Mouse (Mus musculus) hindbrain, embryonic 15.5 days (tissue): Measurements from ENCODE around the gene Gipr. TPM values are rescaled to one million over a fixed set of nuclear protein-coding genes. Genes with fewer than 3 reads are reported as not detected.

Experiments used
- ATAC-seq: fragments of 200-750 bp; cut with Nextera tagmentation; 2 replicates; pipeline ENCODE4 v1.8.0; 2017; ENCODE audit warnings: low read depth, moderate number of reproducible peaks, moderate TSS enrichment; ENCODE audit not compliant: low FRiP score
- H3K27ac ChIP-seq: fragments of 300-500 bp; sonication (generic); replicated peaks from 2 replicates; pipeline ENCODE4 v1.5.1; 2015; ENCODE audit warnings: mild to moderate bottlenecking, inconsistent platforms
- H3K27me3 ChIP-seq: fragments of 300-500 bp; sonication (generic); 2 replicates; pipeline ENCODE4 v1.6.1; 2015; ENCODE audit warnings: control low read depth, inconsistent platforms
- H3K36me3 ChIP-seq: fragments of 300-500 bp; sonication (generic); 2 replicates; pipeline ENCODE4 v1.6.1; 2015; ENCODE audit warnings: control low read depth, inconsistent platforms
- H3K4me1 ChIP-seq: fragments of 300-500 bp; sonication (generic); replicated peaks from 2 replicates; pipeline ENCODE4 v1.6.1; 2015; ENCODE audit warnings: control low read depth, inconsistent platforms
- H3K4me2 ChIP-seq: fragments of 300-500 bp; sonication (generic); 2 replicates; pipeline ENCODE4 v1.6.1; 2015; ENCODE audit warnings: moderate library complexity, mild to moderate bottlenecking, inconsistent platforms
- H3K4me3 ChIP-seq: fragments of 300-500 bp; sonication (generic); 2 replicates; pipeline ENCODE4 v1.5.1; 2015; ENCODE audit warnings: mild to moderate bottlenecking, inconsistent platforms
- H3K9ac ChIP-seq: fragments of 300-500 bp; sonication (generic); 2 replicates; pipeline ENCODE4 v1.6.1; 2015; ENCODE audit warnings: inconsistent platforms
- H3K9me3 ChIP-seq: fragments of 300-500 bp; sonication (generic); 2 replicates; pipeline ENCODE4 v1.6.1; 2016; ENCODE audit warnings: control low read depth, inconsistent platforms
- WGBS: fragments of 180-500 bp; shearing (Covaris S2); methylation state at CpG from one replicate; pipeline ENCODE4 v1.1.7; 2015; 5-methylcytosine and 5-hydroxymethylcytosine counted together
- polyA plus RNA-seq: library from polyadenylated mRNA; unstranded; fragments of >200 nt; fragmentation: Nextera tagmentation; extraction: Ambion mirVana; gene quantifications from 2 replicates; pipeline ENCODE4 v1.2.1, GENCODE M21; 2015

Gene Gipr
- polyA plus RNA-seq, result 2.1 TPM in 2 replicates

- H3K4me1 ChIP-seq, result peaks cover 16% of the 10 kb centered on the region
- H3K36me3 ChIP-seq, result no peaks in the 10 kb centered on the region
- no peak within 1 kb of the TSS for H3K27ac ChIP-seq
- no peak within 1 kb of the TSS for H3K9ac ChIP-seq
- peaks cover 29% of the 10 kb centered on the region for H3K27me3 ChIP-seq
- H3K4me2 ChIP-seq, result peak within 1 kb of the TSS; percentile 40
- ATAC-seq, result no peak
- no peak within 1 kb of the TSS for H3K4me3 ChIP-seq
- H3K9me3 ChIP-seq, result no peaks in the 10 kb centered on the region
- 12% methylated on average over 14 of the region's 14 CpGs for WGBS
Observed at GRCm38 (mm10) chr7:19165656-19166423, at the start of gene Gipr. Gene Gipr (minus strand): TSS chr7:19166127.

- Histone ChIP-seq H3K9ac (no peak overlapping the region), H3K9me3 (no peaks in the 10 kb centered on the region), H3K4me2 (no peak overlapping the region), H3K27me3 (0 out of 2 replicates have a peak, but pooled peaks cover 3% of the 10 kb centered on the region), H3K4me1 (peaks cover 9% of the 10 kb centered on the region), H3K4me3 (no peak overlapping the region), H3K27ac (no peak overlapping the region), H3K36me3 (no peaks in the 10 kb centered on the region)
- 71% methylated on average over 9 of the region's 9 CpGs for WGBS
- no peak for ATAC-seq
Observed at GRCm38 (mm10) chr7:19214940-19215339, 49.0 kb upstream of the Gipr start.

GRCm38 (mm10) chr7:19214369-19214768, 48.4 kb upstream of the Gipr start:
- H3K36me3 ChIP-seq, result no peaks in the 10 kb centered on the region
- WGBS, result 71% methylated on average over 7 of the region's 7 CpGs
- no peak overlapping the region for H3K4me2 ChIP-seq
- no peaks in the 10 kb centered on the region for H3K9me3 ChIP-seq
- H3K4me3 ChIP-seq, result no peak overlapping the region
- no peak for ATAC-seq
- no peak overlapping the region for H3K9ac ChIP-seq
- H3K27me3 ChIP-seq, result 0 out of 2 replicates have a peak, but pooled peaks cover 3% of the 10 kb centered on the region
- H3K27ac ChIP-seq, result no peak overlapping the region
- peaks cover 9% of the 10 kb centered on the region for H3K4me1 ChIP-seq

- Histone ChIP-seq H3K27me3 (0 out of 2 replicates have a peak, but pooled peaks cover 3% of the 10 kb centered on the region), H3K9ac (no peak overlapping the region), H3K36me3 (no peaks in the 10 kb centered on the region), H3K4me3 (no peak overlapping the region), H3K4me1 (peaks cover 9% of the 10 kb centered on the region), H3K27ac (no peak overlapping the region), H3K4me2 (peak overlapping the region; percentile 94), H3K9me3 (no peaks in the 10 kb centered on the region)
- no peak for ATAC-seq
- 74% methylated on average over 2 of the region's 2 CpGs for WGBS
Observed at GRCm38 (mm10) chr7:19213385-19213784, 47.5 kb upstream of the Gipr start.

- Histone ChIP-seq H3K4me2 (peak within 1 kb of the TSS; percentile 94), H3K9me3 (no peaks in the 10 kb centered on the region), H3K27ac (no peak within 1 kb of the TSS), H3K9ac (peak within 1 kb of the TSS; percentile 53), H3K4me1 (peaks cover 9% of the 10 kb centered on the region), H3K4me3 (peak within 1 kb of the TSS; percentile 53), H3K36me3 (no peaks in the 10 kb centered on the region), H3K27me3 (0 out of 2 replicates have a peak, but pooled peaks cover 3% of the 10 kb centered on the region)
- peak; percentile 43; the same call in 1 of the 2 replicates for ATAC-seq
- 2% methylated on average over 27 of the region's 30 CpGs for WGBS
Observed at GRCm38 (mm10) chr7:19211996-19212755, 46.2 kb upstream of the Gipr start, which contains the start of gene Gpr4. Gene Gpr4 (plus strand): TSS chr7:19212538.

GRCm38 (mm10) chr7:19211041-19211675, 45.2 kb upstream of the Gipr start:
- Histone ChIP-seq H3K36me3 (no peaks in the 10 kb centered on the region; the same call in 1 of the 2 replicates), H3K27me3 (0 out of 2 replicates have a peak, but pooled peaks cover 3% of the 10 kb centered on the region), H3K9ac (no peak overlapping the region), H3K4me3 (no peak overlapping the region), H3K27ac (no peak overlapping the region), H3K4me1 (peaks cover 9% of the 10 kb centered on the region), H3K4me2 (no peak overlapping the region), H3K9me3 (no peaks in the 10 kb centered on the region)
- no peak for ATAC-seq
- 54% methylated on average over 5 of the region's 5 CpGs for WGBS

- no peak overlapping the region for H3K4me2 ChIP-seq
- H3K4me3 ChIP-seq, result no peak overlapping the region
- peaks cover 9% of the 10 kb centered on the region for H3K4me1 ChIP-seq
- no peaks in the 10 kb centered on the region for H3K9me3 ChIP-seq
- WGBS, result 93% methylated on average over 5 of the region's 5 CpGs
- 0 out of 2 replicates have a peak, but pooled peaks cover 3% of the 10 kb centered on the region for H3K27me3 ChIP-seq
- no peak for ATAC-seq
- no peak overlapping the region for H3K9ac ChIP-seq
- H3K27ac ChIP-seq, result no peak overlapping the region
- H3K36me3 ChIP-seq, result peaks cover 9% of the 10 kb centered on the region
Observed at GRCm38 (mm10) chr7:19210010-19210409, 44.1 kb upstream of the Gipr start.

GRCm38 (mm10) chr7:19209494-19209893, 43.6 kb upstream of the Gipr start:
- H3K9ac ChIP-seq, result no peak overlapping the region
- WGBS, result 84% methylated on average over 4 of the region's 4 CpGs
- 0 out of 2 replicates have a peak, but pooled peaks cover 3% of the 10 kb centered on the region for H3K27me3 ChIP-seq
- H3K27ac ChIP-seq, result no peak overlapping the region
- H3K9me3 ChIP-seq, result no peaks in the 10 kb centered on the region
- peaks cover 9% of the 10 kb centered on the region for H3K4me1 ChIP-seq
- no peak overlapping the region for H3K4me3 ChIP-seq
- H3K36me3 ChIP-seq, result peaks cover 14% of the 10 kb centered on the region
- no peak for ATAC-seq
- H3K4me2 ChIP-seq, result no peak overlapping the region

GRCm38 (mm10) chr7:19208944-19209472, 43.1 kb upstream of the Gipr start:
- Histone ChIP-seq H3K4me3 (no peak overlapping the region), H3K36me3 (peaks cover 19% of the 10 kb centered on the region), H3K4me2 (no peak overlapping the region), H3K9ac (no peak overlapping the region), H3K9me3 (no peaks in the 10 kb centered on the region), H3K27me3 (0 out of 2 replicates have a peak, but pooled peaks cover 3% of the 10 kb centered on the region), H3K27ac (no peak overlapping the region), H3K4me1 (peaks cover 9% of the 10 kb centered on the region)
- no peak for ATAC-seq
- 50% methylated on average over 7 of the region's 7 CpGs for WGBS

GRCm38 (mm10) chr7:19208201-19208910, 42.4 kb upstream of the Gipr start:
- Histone ChIP-seq H3K4me2 (no peak overlapping the region), H3K27ac (no peak overlapping the region), H3K4me3 (no peak overlapping the region), H3K9ac (no peak overlapping the region), H3K4me1 (peaks cover 9% of the 10 kb centered on the region), H3K9me3 (no peaks in the 10 kb centered on the region), H3K36me3 (peaks cover 22% of the 10 kb centered on the region), H3K27me3 (0 out of 2 replicates have a peak, but pooled peaks cover 3% of the 10 kb centered on the region)
- 81% methylated on average over 13 of the region's 13 CpGs for whole genome bisulfite sequencing
- 0 out of 2 replicates have a peak, but pooled peaks have one; percentile 16 for ATAC-seq
